26 mouse cellular contexts compared by ENCODE assay signal in the genomic region with DNA sequence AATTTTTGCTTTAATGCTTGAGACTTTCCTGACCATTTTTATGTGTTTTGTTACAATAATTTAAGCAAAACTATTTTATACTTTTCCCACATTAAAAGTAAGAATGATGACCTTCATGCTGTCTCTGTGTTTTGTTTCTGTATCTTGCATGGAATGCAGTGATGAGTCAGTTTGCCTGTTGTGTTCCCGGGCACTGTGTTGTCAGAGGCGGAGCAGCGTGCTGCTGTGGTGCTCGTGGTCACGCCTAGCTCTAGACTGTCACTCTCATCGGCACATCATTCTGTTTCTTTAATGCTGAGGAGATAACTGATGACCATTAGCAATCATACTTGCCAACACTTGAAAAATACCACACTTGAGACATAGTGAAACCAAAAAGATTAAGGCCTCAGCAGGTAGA. TPM values are rescaled to one million over a fixed set of nuclear protein-coding genes. Genes with fewer than 3 reads are reported as not detected.
DNase-seq lines count a peak whose midpoint lies in the region; ATAC-seq lines count a peak whose summit lies in the region.
"Had no signal": no experiment of that assay in that cellular context is flagged by ENCODE, and none has a peak within 500 bp of the region (broad histone marks: within the 10 kb centered on the region; RNA-seq: fewer than 3 reads in every experiment).

No protein-coding gene starts in this region.

- H3K27me3 ChIP-seq in heart, embryonic 11.5 days (ENCODE audit: control insufficient read depth, insufficient read depth, low read length) = no peaks in the 10 kb centered on the region
- H3K27me3 ChIP-seq: embryonic facial prominence, embryonic 13.5 days; forebrain, embryonic 12.5 days; forebrain, embryonic 15.5 days; heart, embryonic 12.5 days; heart, embryonic 15.5 days; hindbrain, embryonic 12.5 days; hindbrain, embryonic 15.5 days had no signal

- DNase-seq in 3T3-L1 (ENCODE audit: low read depth, low spot score) = peak; percentile 48
- DNase-seq in Muller cell, postnatal 12 days (ENCODE audit: inconsistent ontology term) = peak; percentile 8
- peak; percentile 28 for DNase-seq in adrenal gland, adult 8-10 months
- peak; percentile 13 for DNase-seq in adrenal gland, postnatal 25 days
- DNase-seq in heart, postnatal 14 days = no peak
- DNase-seq in cerebellum, adult 18-20 months = no peak
- DNase-seq: cerebellum, adult 2 months; cerebellum, adult 9-11 months; cerebellum, postnatal 36 days; embryo, embryonic 11 days; gastrocnemius, postnatal 14 days; heart, adult 11 months; heart, postnatal 10 days; heart, postnatal 4 days; kidney, adult 2 months had no signal

- H3K4me3 ChIP-seq in heart, embryonic 11.5 days (ENCODE audit: low read depth, low read length) = no peak overlapping the region
- H3K4me3 ChIP-seq: embryonic facial prominence, embryonic 10.5 days; embryonic facial prominence, embryonic 13.5 days; erythroblast, embryonic 14.5 days; forebrain, embryonic 12.5 days; forebrain, embryonic 15.5 days; heart, embryonic 12.5 days; heart, embryonic 15.5 days; hindbrain, embryonic 12.5 days; hindbrain, embryonic 15.5 days had no signal

- no peak overlapping the region for H3K27ac ChIP-seq in heart, embryonic 11.5 days (ENCODE audit: low read depth, low read length)
- H3K27ac ChIP-seq: embryonic facial prominence, embryonic 10.5 days; forebrain, embryonic 12.5 days; forebrain, embryonic 15.5 days; heart, embryonic 15.5 days; hindbrain, embryonic 12.5 days; hindbrain, embryonic 15.5 days had no signal

- H3K9me3 ChIP-seq in heart, embryonic 11.5 days (replicated peaks; ENCODE audit: control insufficient read depth, low read length) = no peaks in the 10 kb centered on the region
- H3K9me3 ChIP-seq: embryonic facial prominence, embryonic 10.5 days; embryonic facial prominence, embryonic 13.5 days; forebrain, embryonic 12.5 days; forebrain, embryonic 15.5 days; heart, embryonic 12.5 days; heart, embryonic 15.5 days; hindbrain, embryonic 12.5 days; hindbrain, embryonic 15.5 days had no signal

- intact Hi-C loops in heart, postnatal 14 days (cut with DNase I) = no loop called here

- no peak for ATAC-seq in heart, embryonic 11.5 days (replicated peaks; ENCODE audit: insufficient number of reproducible peaks, low FRiP score, low TSS enrichment)
- ATAC-seq: forebrain, embryonic 15.5 days; intestine, postnatal 0 days had no signal

- H3K4me1 ChIP-seq in heart, embryonic 11.5 days (ENCODE audit: control insufficient read depth, insufficient read depth, low read length) = peaks cover 4% of the 10 kb centered on the region; the same call in 1 of the 2 replicates
- H3K4me1 ChIP-seq: embryonic facial prominence, embryonic 10.5 days; forebrain, embryonic 12.5 days; forebrain, embryonic 15.5 days; heart, embryonic 15.5 days; hindbrain, embryonic 12.5 days; hindbrain, embryonic 15.5 days had no signal

- peaks cover 19% of the 10 kb centered on the region for H3K36me3 ChIP-seq in heart, embryonic 11.5 days (ENCODE audit: control insufficient read depth, insufficient read depth, low read length)

- H3K4me2 ChIP-seq in heart, embryonic 11.5 days = no peak overlapping the region
- H3K4me2 ChIP-seq: embryonic facial prominence, embryonic 13.5 days; forebrain, embryonic 12.5 days; forebrain, embryonic 15.5 days; heart, embryonic 12.5 days; heart, embryonic 15.5 days; hindbrain, embryonic 12.5 days; hindbrain, embryonic 15.5 days had no signal

- WGBS in heart, embryonic 11.5 days (ENCODE audit: insufficient replicate concordance) = 81% methylated on average over 6 of the region's 6 CpGs

- H3K9ac ChIP-seq in heart, embryonic 11.5 days (ENCODE audit: low read depth, low read length) = no peak overlapping the region
- H3K9ac ChIP-seq: embryonic facial prominence, embryonic 13.5 days; forebrain, embryonic 12.5 days; forebrain, embryonic 15.5 days; heart, embryonic 12.5 days; heart, embryonic 15.5 days; hindbrain, embryonic 12.5 days; hindbrain, embryonic 15.5 days had no signal

RNA-seq across cellular contexts. Expression of gene Papola, which starts 29.5 kb away (rescaled TPM):
- total RNA-seq in adrenal gland, adult 8-10 months (2022) = 100 to 1,000 TPM; 186 to 233 (median 219) TPM
- 204 and 207 TPM in 2 replicates for total RNA-seq in adrenal gland, postnatal 25 days (2021)
- 136 and 148 TPM in 2 replicates for polyA plus RNA-seq in heart, embryonic 11.5 days (2014; fragmentation: Nextera tagmentation; extraction: Ambion mirVana)
- total RNA-seq in heart, postnatal 14 days (2021) = 100 to 1,000 TPM; 123 to 140 TPM

Comparison
In these comparisons a context has a peak if more than half of its experiments do, and no peak if none do; other contexts are left out.
1. DNase-seq: peak in 3T3-L1 (single experiment), Muller cell, postnatal 12 days (single experiment), adrenal gland, adult 8-10 months (single experiment) and adrenal gland, postnatal 25 days (single experiment); none in heart, postnatal 14 days (0 of 2) and cerebellum, adult 18-20 months (0 of 2).